Mouse (Mus musculus) stomach, embryonic 15.5 days (tissue): ENCODE measurements around the gene Bpifa1. TPM values are rescaled to one million over a fixed set of nuclear protein-coding genes. Genes with fewer than 3 reads are reported as not detected.
"Not testable (repeated sequence)": the region's sequence is repeated elsewhere in the genome, so short reads cannot be mapped to it uniquely, and the experiment has no call there.

ENCODE experiments used
- ATAC-seq: fragments of 200-750 bp; cut with Nextera tagmentation; 2 replicates; pipeline ENCODE4 v1.8.0; 2017; ENCODE audit warnings: low read depth, moderate number of reproducible peaks, moderate TSS enrichment; ENCODE audit not compliant: insufficient read depth, low FRiP score
- H3K27ac ChIP-seq: fragments of 300-500 bp; sonication (generic); 2 replicates; pipeline ENCODE4 v1.5.1; 2015; ENCODE audit warnings: mild to moderate bottlenecking, inconsistent platforms
- H3K27me3 ChIP-seq: fragments of 300-500 bp; sonication (generic); replicated peaks from 2 replicates; pipeline ENCODE4 v1.6.1; 2015; ENCODE audit warnings: inconsistent platforms
- H3K36me3 ChIP-seq: fragments of 300-500 bp; sonication (generic); 2 replicates; pipeline ENCODE4 v1.6.1; 2015; ENCODE audit warnings: inconsistent platforms
- H3K4me1 ChIP-seq: fragments of 300-500 bp; sonication (generic); 2 replicates; pipeline ENCODE4 v1.6.1; 2015; ENCODE audit warnings: inconsistent platforms
- H3K4me2 ChIP-seq: fragments of 300-500 bp; sonication (generic); 2 replicates; pipeline ENCODE4 v1.6.1; 2015; ENCODE audit warnings: mild to moderate bottlenecking, inconsistent platforms
- H3K4me3 ChIP-seq: fragments of 300-500 bp; sonication (generic); replicated peaks from 2 replicates; pipeline ENCODE4 v1.5.1; 2015; ENCODE audit warnings: inconsistent platforms
- H3K9ac ChIP-seq: fragments of 300-500 bp; sonication (generic); 2 replicates; pipeline ENCODE4 v1.6.1; 2015; ENCODE audit warnings: inconsistent platforms
- H3K9me3 ChIP-seq: fragments of 300-500 bp; sonication (generic); 2 replicates; pipeline ENCODE4 v1.6.1; 2016; ENCODE audit warnings: inconsistent platforms
- WGBS: fragments of 180-500 bp; shearing (Covaris S2); methylation state at CpG from one replicate; pipeline ENCODE4 v1.1.7; 2015; 5-methylcytosine and 5-hydroxymethylcytosine counted together
- polyA plus RNA-seq: library from polyadenylated mRNA; unstranded; fragments of >200 nt; fragmentation: Nextera tagmentation; extraction: Ambion mirVana; gene quantifications from 2 replicates; pipeline ENCODE4 v1.2.1, GENCODE M21; 2015

The Bpifa1 gene
- polyA plus RNA-seq = not detected in 2 replicates

- Histone ChIP-seq H3K27me3 (no peaks in the 10 kb centered on the region), H3K27ac (no peak within 1 kb of the TSS), H3K36me3 (no peaks in the 10 kb centered on the region), H3K4me2 (no peak within 1 kb of the TSS), H3K4me3 (no peak within 1 kb of the TSS), H3K9me3 (no peaks in the 10 kb centered on the region), H3K9ac (no peak within 1 kb of the TSS), H3K4me1 (no peaks in the 10 kb centered on the region)
- WGBS = 71% methylated on average over 4 of the region's 4 CpGs
- ATAC-seq = no peak
Observed at GRCm38 (mm10) chr2:154142580-154142979, at the start of gene Bpifa1. Bpifa1 (plus strand) TSS chr2:154142880.

DNA sequence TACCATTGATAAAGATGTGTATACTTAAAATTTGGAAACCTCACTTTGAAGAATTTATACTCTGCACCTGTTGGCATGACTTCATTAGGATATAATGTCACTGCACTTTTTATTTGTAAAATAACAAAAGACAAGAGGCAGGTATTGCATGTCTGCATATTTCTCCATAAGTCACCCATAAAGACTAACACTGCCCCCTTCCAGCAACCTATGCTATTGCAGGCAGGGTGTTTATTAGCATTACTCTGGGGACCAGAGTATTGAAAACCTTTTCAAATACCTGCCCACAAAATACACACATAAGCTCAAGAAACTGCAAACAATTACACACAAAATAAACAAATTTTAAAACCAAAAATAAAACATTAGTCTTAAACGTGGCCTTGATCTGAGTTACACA, 44.9 kb upstream of the Bpifa1 start:
- H3K9me3 ChIP-seq = no peaks in the 10 kb centered on the region
- H3K4me2 ChIP-seq = no peak overlapping the region
- no peak for ATAC-seq

DNA sequence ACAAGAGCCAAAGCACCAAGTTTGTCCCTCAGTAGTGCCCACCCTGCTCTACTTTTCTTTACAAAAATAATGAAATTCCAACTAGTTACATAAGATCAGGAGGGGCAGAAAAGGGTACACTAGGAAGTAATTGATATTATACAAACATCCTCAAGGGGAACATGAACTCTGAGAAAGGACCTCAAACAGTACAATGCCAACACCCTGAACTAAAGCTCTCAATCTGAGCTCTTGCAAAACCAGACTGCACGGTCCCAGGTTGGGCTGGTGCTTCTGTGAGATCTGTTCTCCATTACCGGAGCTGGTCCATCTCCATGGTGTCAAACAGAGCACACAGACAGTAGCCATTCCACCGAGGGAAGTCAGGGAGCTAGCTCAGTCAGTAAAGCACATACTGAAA, 25.3 kb upstream of the Bpifa1 start:
- H3K27ac ChIP-seq = no peak overlapping the region
- H3K27me3 ChIP-seq = no peaks in the 10 kb centered on the region
- ATAC-seq = no peak
- H3K36me3 ChIP-seq = no peaks in the 10 kb centered on the region
- no peak overlapping the region for H3K9ac ChIP-seq
- no peak overlapping the region for H3K4me2 ChIP-seq
- no peak overlapping the region for H3K4me3 ChIP-seq
- no peaks in the 10 kb centered on the region for H3K4me1 ChIP-seq
- H3K9me3 ChIP-seq = no peaks in the 10 kb centered on the region
- WGBS = 79% methylated on average over 3 of the region's 3 CpGs

More for the DNA sequence above, 44.9 kb upstream of the Bpifa1 start:
- no peaks in the 10 kb centered on the region for H3K36me3 ChIP-seq
- H3K27ac ChIP-seq = no peak overlapping the region
- no peak overlapping the region for H3K9ac ChIP-seq
- no peaks in the 10 kb centered on the region for H3K27me3 ChIP-seq
- H3K4me3 ChIP-seq = no peak overlapping the region
- WGBS = 33% methylated on average over 1 of the region's 1 CpGs
- no peaks in the 10 kb centered on the region for H3K4me1 ChIP-seq

GRCm38 (mm10) chr2:154130120-154130519, 12.6 kb upstream of the Bpifa1 start, which contains the start of gene Bpifa3:
Bpifa3 (plus strand) TSS chr2:154130336.
- Histone ChIP-seq H3K27me3 (no peaks in the 10 kb centered on the region), H3K4me3 (no peak within 1 kb of the TSS), H3K27ac (no peak within 1 kb of the TSS), H3K9ac (no peak within 1 kb of the TSS), H3K4me1 (no peaks in the 10 kb centered on the region), H3K4me2 (no peak within 1 kb of the TSS), H3K36me3 (no peaks in the 10 kb centered on the region), H3K9me3 (no peaks in the 10 kb centered on the region)
- ATAC-seq = no peak
- 63% methylated on average over 2 of the region's 2 CpGs for WGBS

DNA sequence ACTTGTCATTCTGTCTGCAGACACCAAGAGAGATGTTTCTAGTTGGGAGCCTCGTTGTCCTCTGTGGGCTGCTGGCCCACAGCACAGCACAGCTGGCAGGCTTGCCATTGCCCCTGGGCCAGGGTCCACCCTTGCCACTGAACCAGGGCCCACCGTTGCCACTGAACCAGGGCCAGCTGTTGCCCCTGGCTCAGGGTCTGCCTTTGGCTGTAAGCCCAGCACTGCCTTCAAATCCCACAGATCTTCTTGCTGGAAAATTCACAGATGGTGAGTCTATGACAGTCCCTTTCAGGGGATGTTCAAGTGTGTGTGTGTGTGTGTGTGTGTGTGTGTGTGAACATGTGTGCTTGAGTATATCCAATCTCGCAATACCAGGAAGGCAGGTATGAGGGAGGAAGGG, 1.1 kb downstream of the Bpifa1 start:
- WGBS = 59% methylated on average over 3 of the region's 3 CpGs
- H3K27ac ChIP-seq = no peak overlapping the region
- no peaks in the 10 kb centered on the region for H3K4me1 ChIP-seq
- no peak for ATAC-seq
- no peak overlapping the region for H3K4me3 ChIP-seq
- H3K9me3 ChIP-seq = no peaks in the 10 kb centered on the region
- H3K4me2 ChIP-seq = no peak overlapping the region
- H3K9ac ChIP-seq = no peak overlapping the region
- H3K27me3 ChIP-seq = no peaks in the 10 kb centered on the region
- no peaks in the 10 kb centered on the region for H3K36me3 ChIP-seq

- H3K27me3 ChIP-seq = no peaks in the 10 kb centered on the region
- no peak for ATAC-seq
- H3K9me3 ChIP-seq = no peaks in the 10 kb centered on the region
- H3K9ac ChIP-seq = no peak overlapping the region
- no peak overlapping the region for H3K27ac ChIP-seq
- no peak overlapping the region for H3K4me3 ChIP-seq
- H3K4me2 ChIP-seq = no peak overlapping the region
- WGBS = 79% methylated on average over 4 of the region's 4 CpGs
- H3K36me3 ChIP-seq = no peaks in the 10 kb centered on the region
- no peaks in the 10 kb centered on the region for H3K4me1 ChIP-seq
Observed at GRCm38 (mm10) chr2:154147496-154147895, 4.8 kb downstream of the Bpifa1 start.

- Histone ChIP-seq H3K9ac (no peak overlapping the region), H3K4me2 (no peak overlapping the region), H3K27ac (no peak overlapping the region), H3K4me1 (no peaks in the 10 kb centered on the region), H3K36me3 (no peaks in the 10 kb centered on the region), H3K4me3 (no peak overlapping the region), H3K27me3 (no peaks in the 10 kb centered on the region), H3K9me3 (no peaks in the 10 kb centered on the region)
- 33% methylated on average over 3 of the region's 3 CpGs for WGBS
- no peak for ATAC-seq
Observed at GRCm38 (mm10) chr2:154158433-154158832, 15.8 kb downstream of the Bpifa1 start.

DNA sequence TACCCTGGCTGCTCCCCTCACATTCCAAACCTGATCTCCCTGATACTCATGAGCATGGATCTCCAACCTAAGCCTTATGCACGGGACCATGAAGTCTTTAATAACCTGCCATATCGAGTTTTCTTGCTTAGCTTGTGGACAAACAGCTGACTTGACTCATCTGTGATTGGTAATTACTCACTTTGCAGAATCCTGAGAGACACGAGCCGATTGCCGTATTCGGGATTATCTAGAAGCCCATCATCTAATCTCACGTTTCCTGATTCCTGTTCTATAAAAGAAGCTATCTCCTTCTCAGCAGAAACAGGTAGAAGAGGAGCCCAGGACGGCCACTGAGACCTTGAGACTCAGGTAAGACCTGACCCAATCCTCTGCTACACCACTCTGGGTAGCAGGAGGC, 19.6 kb downstream of the Bpifa1 start, which contains the start of gene Bpifa5:
TSS of gene Bpifa5 (plus strand) at position 301 of the 400 bp plus-strand sequence.
- WGBS = 77% methylated on average over 8 of the region's 8 CpGs
- no peak within 1 kb of the TSS for H3K9ac ChIP-seq
- H3K9me3 ChIP-seq = no peaks in the 10 kb centered on the region
- no peaks in the 10 kb centered on the region for H3K36me3 ChIP-seq
- no peak within 1 kb of the TSS for H3K4me3 ChIP-seq
- no peaks in the 10 kb centered on the region for H3K27me3 ChIP-seq
- H3K27ac ChIP-seq = no peak within 1 kb of the TSS
- no peaks in the 10 kb centered on the region for H3K4me1 ChIP-seq
- no peak for ATAC-seq
- no peak within 1 kb of the TSS for H3K4me2 ChIP-seq

DNA sequence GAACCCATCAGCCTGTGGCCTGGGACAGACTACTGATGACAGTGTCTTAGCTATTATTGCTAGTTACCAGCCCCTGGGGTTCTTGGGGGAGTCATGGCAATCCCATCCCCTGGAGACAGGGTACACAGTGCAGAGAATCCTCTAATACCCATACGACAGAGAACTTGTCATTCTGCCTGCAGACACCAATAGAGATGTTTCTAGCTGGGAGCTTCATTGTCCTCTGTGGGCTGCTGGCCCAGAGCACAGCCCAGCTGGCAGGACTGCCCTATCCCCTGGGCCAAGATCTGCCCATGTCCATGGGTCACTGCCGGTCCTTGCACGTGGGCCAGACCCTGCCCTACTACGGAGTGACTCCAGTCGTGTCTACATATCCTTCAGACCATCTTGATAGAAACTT, 20.6 kb downstream of the Bpifa1 start:
- Histone ChIP-seq H3K4me3 (no peak overlapping the region), H3K9me3 (no peaks in the 10 kb centered on the region), H3K9ac (no peak overlapping the region), H3K4me2 (no peak overlapping the region), H3K27ac (no peak overlapping the region), H3K4me1 (no peaks in the 10 kb centered on the region), H3K36me3 (no peaks in the 10 kb centered on the region), H3K27me3 (no peaks in the 10 kb centered on the region)
- 86% methylated on average over 5 of the region's 5 CpGs for WGBS
- ATAC-seq = no peak

DNA sequence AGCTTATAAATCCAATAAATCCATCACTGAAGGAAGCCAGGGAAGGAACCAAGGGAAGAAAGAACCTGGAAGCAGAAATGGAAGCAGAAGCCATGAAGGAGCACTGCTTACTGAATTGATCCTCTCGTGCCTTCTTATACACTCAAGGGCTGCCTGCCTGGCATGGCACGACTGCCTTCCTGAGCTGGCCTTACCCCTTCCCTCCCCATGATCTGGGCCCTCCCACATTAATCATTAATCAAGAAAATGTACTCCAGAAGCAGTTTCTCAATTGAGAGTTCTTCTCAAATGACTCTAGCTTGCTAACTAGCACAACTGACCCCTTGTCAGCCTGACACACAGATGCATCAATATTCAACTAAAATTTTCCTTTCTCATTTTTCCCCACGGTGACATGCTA, 26.5 kb downstream of the Bpifa1 start:
- H3K4me1 ChIP-seq = no peaks in the 10 kb centered on the region
- no peaks in the 10 kb centered on the region for H3K27me3 ChIP-seq
- H3K36me3 ChIP-seq = no peaks in the 10 kb centered on the region
- no peak overlapping the region for H3K4me3 ChIP-seq
- H3K4me2 ChIP-seq = no peak overlapping the region
- H3K9me3 ChIP-seq = no peaks in the 10 kb centered on the region
- no peak overlapping the region for H3K27ac ChIP-seq
- WGBS = 58% methylated on average over 3 of the region's 3 CpGs
- no peak overlapping the region for H3K9ac ChIP-seq
- ATAC-seq = peak; percentile 53; the same call in 1 of the 2 replicates

- no peak overlapping the region for H3K27ac ChIP-seq
- 64% methylated on average over 6 of the region's 6 CpGs for WGBS
- H3K9ac ChIP-seq = no peak overlapping the region
- no peaks in the 10 kb centered on the region for H3K4me1 ChIP-seq
- no peaks in the 10 kb centered on the region for H3K9me3 ChIP-seq
- H3K27me3 ChIP-seq = no peaks in the 10 kb centered on the region
- no peak overlapping the region for H3K4me2 ChIP-seq
- no peak overlapping the region for H3K4me3 ChIP-seq
- ATAC-seq = no peak
- no peaks in the 10 kb centered on the region for H3K36me3 ChIP-seq
Observed at GRCm38 (mm10) chr2:154171621-154172020, 28.9 kb downstream of the Bpifa1 start.

GRCm38 (mm10) chr2:154173313-154173712, 30.6 kb downstream of the Bpifa1 start:
- H3K4me1 ChIP-seq = no peaks in the 10 kb centered on the region
- no peak for ATAC-seq
- 35% methylated on average over 1 of the region's 1 CpGs for WGBS
- H3K4me3 ChIP-seq = no peak overlapping the region
- H3K36me3 ChIP-seq = no peaks in the 10 kb centered on the region
- H3K4me2 ChIP-seq = no peak overlapping the region
- no peaks in the 10 kb centered on the region for H3K27me3 ChIP-seq
- H3K27ac ChIP-seq = no peak overlapping the region
- H3K9me3 ChIP-seq = no peaks in the 10 kb centered on the region
- H3K9ac ChIP-seq = no peak overlapping the region

- H3K4me3 ChIP-seq, H3K27ac ChIP-seq, H3K4me2 ChIP-seq, ATAC-seq, H3K9me3 ChIP-seq, H3K27me3 ChIP-seq, H3K4me1 ChIP-seq, H3K9ac ChIP-seq, H3K36me3 ChIP-seq: not testable (repeated sequence)
- 82% methylated on average over 7 of the region's 7 CpGs for WGBS
Observed at GRCm38 (mm10) chr2:154181900-154182299, 39.2 kb downstream of the Bpifa1 start.
